Mouse (Mus musculus) heart, embryonic 13.5 days (tissue): ENCODE measurements at regions not wholly inside any gene's neighbourhood (a gene's known extent, or its start where the extent isn't known, plus 50 kb on each side); places are given as distances from the start of the nearest gene placed in this dataset.

Source experiments
- ATAC-seq: fragments of 200-750 bp; cut with Nextera tagmentation; 2 replicates; pipeline ENCODE4 v1.8.0; 2017; ENCODE audit warnings: moderate TSS enrichment; ENCODE audit not compliant: insufficient number of reproducible peaks, low FRiP score, low TSS enrichment; ENCODE audit errors: extremely low read depth
- H3K27ac ChIP-seq: fragments of 300-500 bp; sonication (generic); replicated peaks from 2 replicates; pipeline ENCODE4 v1.5.1; 2015; ENCODE audit warnings: moderate library complexity, mild to moderate bottlenecking, inconsistent platforms
- H3K27me3 ChIP-seq: fragments of 300-500 bp; sonication (generic); replicated peaks from 2 replicates; pipeline ENCODE4 v1.6.1; 2015; ENCODE audit warnings: mild to moderate bottlenecking, inconsistent platforms
- H3K36me3 ChIP-seq: fragments of 300-500 bp; sonication (generic); 2 replicates; pipeline ENCODE4 v1.6.1; 2015; ENCODE audit warnings: mild to moderate bottlenecking, inconsistent platforms
- H3K4me1 ChIP-seq: fragments of 300-500 bp; sonication (generic); 2 replicates; pipeline ENCODE4 v1.6.1; 2015; ENCODE audit warnings: inconsistent platforms
- H3K4me2 ChIP-seq: fragments of 300-500 bp; sonication (generic); 2 replicates; pipeline ENCODE4 v1.6.1; 2015; ENCODE audit warnings: inconsistent platforms, mild to moderate bottlenecking, moderate library complexity
- H3K4me3 ChIP-seq: fragments of 300-500 bp; sonication (generic); 2 replicates; pipeline ENCODE4 v1.5.1; 2015; ENCODE audit warnings: moderate library complexity, mild to moderate bottlenecking, inconsistent platforms
- H3K9ac ChIP-seq: fragments of 300-500 bp; sonication (generic); 2 replicates; pipeline ENCODE4 v1.6.1; 2015; ENCODE audit warnings: inconsistent platforms, mild to moderate bottlenecking, moderate library complexity
- H3K9me3 ChIP-seq: fragments of 300-500 bp; sonication (generic); 2 replicates; pipeline ENCODE4 v1.6.1; 2016; ENCODE audit warnings: inconsistent platforms
- WGBS: fragments of 180-500 bp; shearing (Covaris S2); methylation state at CpG from one replicate; pipeline ENCODE4 v1.1.7; 2015; ENCODE audit warnings: mixed read lengths; 5-methylcytosine and 5-hydroxymethylcytosine counted together

GRCm38 (mm10) chr16:39285028-39285744 is 392.7 kb downstream of the Igsf11 start:
- 65% methylated on average over 3 of the region's 3 CpGs for WGBS
- no peak for ATAC-seq

GRCm38 (mm10) chr16:39286797-39287565 is 394.5 kb downstream of the Igsf11 start:
- Histone ChIP-seq H3K27me3 (no peaks in the 10 kb centered on the region), H3K4me1 (peaks cover 9% of the 10 kb centered on the region), H3K9me3 (no peaks in the 10 kb centered on the region), H3K4me2 (no peak overlapping the region), H3K27ac (no peak overlapping the region), H3K9ac (no peak overlapping the region), H3K4me3 (no peak overlapping the region), H3K36me3 (no peaks in the 10 kb centered on the region)
- 69% methylated on average over 8 of the region's 8 CpGs for WGBS
- no peak for ATAC-seq

More at GRCm38 (mm10) chr16:39285028-39285744, 392.7 kb downstream of the Igsf11 start:
- H3K27ac ChIP-seq: no peak overlapping the region
- no peaks in the 10 kb centered on the region for H3K36me3 ChIP-seq
- H3K4me1 ChIP-seq: peaks cover 13% of the 10 kb centered on the region
- no peak overlapping the region for H3K4me3 ChIP-seq
- H3K9me3 ChIP-seq: no peaks in the 10 kb centered on the region
- H3K27me3 ChIP-seq: no peaks in the 10 kb centered on the region
- no peak overlapping the region for H3K4me2 ChIP-seq
- no peak overlapping the region for H3K9ac ChIP-seq

- no peaks in the 10 kb centered on the region for H3K9me3 ChIP-seq
- no peak overlapping the region for H3K4me2 ChIP-seq
- no peak overlapping the region for H3K4me3 ChIP-seq
- no peak for ATAC-seq
- WGBS: 81% methylated on average over 3 of the region's 3 CpGs
- H3K4me1 ChIP-seq: peaks cover 6% of the 10 kb centered on the region; the same call in 1 of the 2 replicates
- H3K27me3 ChIP-seq: no peaks in the 10 kb centered on the region; the same call in 1 of the 2 replicates
- no peak overlapping the region for H3K9ac ChIP-seq
- no peaks in the 10 kb centered on the region for H3K36me3 ChIP-seq
- no peak overlapping the region for H3K27ac ChIP-seq
Observed at GRCm38 (mm10) chr16:39298856-39299255, 406.4 kb downstream of the Igsf11 start.

GRCm38 (mm10) chr16:39302902-39303361 is 410.5 kb downstream of the Igsf11 start:
- no peaks in the 10 kb centered on the region for H3K9me3 ChIP-seq
- H3K4me3 ChIP-seq: no peak overlapping the region
- H3K4me1 ChIP-seq: peaks cover 24% of the 10 kb centered on the region
- H3K36me3 ChIP-seq: no peaks in the 10 kb centered on the region
- H3K4me2 ChIP-seq: no peak overlapping the region
- no peak overlapping the region for H3K9ac ChIP-seq
- 0% methylated on average over 1 of the region's 1 CpGs for WGBS
- no peak for ATAC-seq
- H3K27ac ChIP-seq: no peak overlapping the region
- H3K27me3 ChIP-seq: no peaks in the 10 kb centered on the region; the same call in 1 of the 2 replicates

GRCm38 (mm10) chr16:39303371-39303770 is 410.9 kb downstream of the Igsf11 start:
- Histone ChIP-seq H3K36me3 (no peaks in the 10 kb centered on the region), H3K9ac (no peak overlapping the region), H3K27ac (no peak overlapping the region), H3K4me3 (no peak overlapping the region), H3K27me3 (no peaks in the 10 kb centered on the region; the same call in 1 of the 2 replicates), H3K9me3 (no peaks in the 10 kb centered on the region), H3K4me2 (no peak overlapping the region), H3K4me1 (peaks cover 24% of the 10 kb centered on the region)
- no peak for ATAC-seq
- 66% methylated on average over 7 of the region's 7 CpGs for WGBS

- no peaks in the 10 kb centered on the region for H3K27me3 ChIP-seq
Observed at GRCm38 (mm10) chr16:39307951-39308350, 415.5 kb downstream of the Igsf11 start.

GRCm38 (mm10) chr16:39316752-39317594 is 424.5 kb downstream of the Igsf11 start:
- no peak overlapping the region for H3K4me2 ChIP-seq
- H3K27ac ChIP-seq: no peak overlapping the region
- no peaks in the 10 kb centered on the region for H3K27me3 ChIP-seq
- H3K9me3 ChIP-seq: no peaks in the 10 kb centered on the region
- 21% methylated on average over 15 of the region's 15 CpGs for WGBS
- H3K36me3 ChIP-seq: no peaks in the 10 kb centered on the region
- H3K4me3 ChIP-seq: no peak overlapping the region
- H3K9ac ChIP-seq: no peak overlapping the region
- no peaks in the 10 kb centered on the region for H3K4me1 ChIP-seq
- ATAC-seq: no peak

More at GRCm38 (mm10) chr16:39307951-39308350, 415.5 kb downstream of the Igsf11 start:
- 57% methylated on average over 5 of the region's 5 CpGs for WGBS
- no peak overlapping the region for H3K27ac ChIP-seq
- no peak for ATAC-seq
- no peaks in the 10 kb centered on the region for H3K9me3 ChIP-seq
- no peaks in the 10 kb centered on the region for H3K36me3 ChIP-seq
- H3K4me1 ChIP-seq: peaks cover 18% of the 10 kb centered on the region
- H3K4me3 ChIP-seq: no peak overlapping the region
- no peak overlapping the region for H3K9ac ChIP-seq
- no peak overlapping the region for H3K4me2 ChIP-seq

- Histone ChIP-seq H3K4me1 (no peaks in the 10 kb centered on the region), H3K9me3 (no peaks in the 10 kb centered on the region), H3K9ac (no peak overlapping the region), H3K27ac (no peak overlapping the region), H3K27me3 (no peaks in the 10 kb centered on the region), H3K36me3 (no peaks in the 10 kb centered on the region), H3K4me3 (no peak overlapping the region), H3K4me2 (no peak overlapping the region)
- no peak for ATAC-seq
- WGBS: 67% methylated on average over 2 of the region's 2 CpGs
Observed at GRCm38 (mm10) chr16:39325627-39326026, 433.2 kb downstream of the Igsf11 start.

- no peak for ATAC-seq
- H3K9me3 ChIP-seq: no peaks in the 10 kb centered on the region
- WGBS: 49% methylated on average over 2 of the region's 2 CpGs
Observed at GRCm38 (mm10) chr16:39363657-39364056, 471.2 kb downstream of the Igsf11 start.

GRCm38 (mm10) chr16:39368276-39368675 is 475.8 kb downstream of the Igsf11 start:
- H3K27ac ChIP-seq: no peak overlapping the region
- no peak overlapping the region for H3K4me2 ChIP-seq
- no peaks in the 10 kb centered on the region for H3K36me3 ChIP-seq
- no peaks in the 10 kb centered on the region for H3K4me1 ChIP-seq
- no peak overlapping the region for H3K9ac ChIP-seq
- no peaks in the 10 kb centered on the region for H3K27me3 ChIP-seq
- no peak overlapping the region for H3K4me3 ChIP-seq
- H3K9me3 ChIP-seq: no peaks in the 10 kb centered on the region
- no peak for ATAC-seq
- 70% methylated on average over 2 of the region's 2 CpGs for WGBS

More at GRCm38 (mm10) chr16:39363657-39364056, 471.2 kb downstream of the Igsf11 start:
- Histone ChIP-seq H3K36me3 (no peaks in the 10 kb centered on the region), H3K4me3 (no peak overlapping the region), H3K27me3 (no peaks in the 10 kb centered on the region), H3K4me1 (no peaks in the 10 kb centered on the region), H3K27ac (no peak overlapping the region), H3K4me2 (no peak overlapping the region), H3K9ac (no peak overlapping the region)

- no peak for ATAC-seq
Observed at GRCm38 (mm10) chr16:39374616-39375015, 482.1 kb downstream of the Igsf11 start.

More at GRCm38 (mm10) chr16:39374616-39375015, 482.1 kb downstream of the Igsf11 start:
- Histone ChIP-seq H3K27me3 (no peaks in the 10 kb centered on the region), H3K4me1 (no peaks in the 10 kb centered on the region), H3K9ac (no peak overlapping the region), H3K9me3 (no peaks in the 10 kb centered on the region), H3K27ac (no peak overlapping the region), H3K4me3 (no peak overlapping the region), H3K36me3 (no peaks in the 10 kb centered on the region), H3K4me2 (no peak overlapping the region)
- 67% methylated on average over 3 of the region's 3 CpGs for WGBS
